Mouse (Mus musculus) olfactory bulb, adult 2 months (tissue): ENCODE measurements around the gene Gm12184. TPM values are rescaled to one million over a fixed set of nuclear protein-coding genes. Genes with fewer than 3 reads are reported as not detected.
"Not testable (repeated sequence)": the region's sequence is repeated elsewhere in the genome, so short reads cannot be mapped to it uniquely, and the experiment has no call there.

Experiments used
- H3K27ac ChIP-seq: fragments of 200-500 bp; 2 replicates; pipeline ENCODE4 v1.5.1; 2012; ENCODE audit warnings: low read depth, low read length; ENCODE audit not compliant: insufficient read depth
- H3K4me1 ChIP-seq: fragments of 200-500 bp; 2 replicates; pipeline ENCODE4 v1.6.1; 2012; ENCODE audit warnings: low read length; ENCODE audit not compliant: control insufficient read depth, insufficient read depth
- H3K4me3 ChIP-seq: fragments of 200-500 bp; 2 replicates; pipeline ENCODE4 v1.5.1; 2012; ENCODE audit warnings: mild to moderate bottlenecking, low read depth, low read length, moderate library complexity; ENCODE audit not compliant: insufficient read depth
- CTCF ChIP-seq: fragments of 200-500 bp; IDR thresholded peaks from 2 replicates; pipeline ENCODE4 v1.5.1; 2012; ENCODE audit warnings: low read depth, mild to moderate bottlenecking, low read length, moderate library complexity; ENCODE audit not compliant: insufficient read depth
- POLR2A ChIP-seq: fragments of 200-500 bp; IDR thresholded peaks from 2 replicates; pipeline ENCODE4 v1.6.1; 2012; ENCODE audit warnings: mild to moderate bottlenecking, low read depth, low read length, moderate library complexity; ENCODE audit not compliant: insufficient read depth
- WGBS: fragments of 180-500 bp; shearing (Covaris S2); methylation state at CpG from one replicate; pipeline ENCODE4 v1.1.7; 2018; 5-methylcytosine and 5-hydroxymethylcytosine counted together
- polyA plus RNA-seq: library from polyadenylated mRNA; stranded (reverse); fragments of >200 nt; gene quantifications from 2 replicates; pipeline ENCODE4 v1.2.4, GENCODE M21; 2012; ENCODE audit warnings: low replicate concordance; ENCODE audit not compliant: missing spikeins, insufficient read depth, insufficient read length

The Gm12184 gene
- polyA plus RNA-seq, 1 experiment: not detected

GRCm38 (mm10) chr11:48851270-48851995 is 25.0 kb upstream of the Gm12184 start:
- Histone ChIP-seq H3K4me1 (peaks cover 3% of the 10 kb centered on the region), H3K4me3 (no peak overlapping the region), H3K27ac (no peak overlapping the region)
- WGBS: 79% methylated on average over 4 of the region's 4 CpGs
- TF ChIP-seq CTCF (no peak), POLR2A (no peak)

- Histone ChIP-seq H3K4me3 (no peak overlapping the region), H3K27ac (no peak overlapping the region), H3K4me1 (peaks cover 3% of the 10 kb centered on the region)
- 56% methylated on average over 2 of the region's 2 CpGs for WGBS
- TF ChIP-seq CTCF (no peak), POLR2A (no peak)
Measured at GRCm38 (mm10) chr11:48850240-48850639, 23.8 kb upstream of the Gm12184 start.

- WGBS: 66% methylated on average over 5 of the region's 5 CpGs
- Histone ChIP-seq H3K4me3 (no peak overlapping the region), H3K27ac (no peak overlapping the region), H3K4me1 (no peaks in the 10 kb centered on the region)
- no peak for TF ChIP-seq POLR2A
- TF ChIP-seq CTCF: no peak
Measured at GRCm38 (mm10) chr11:48846881-48847280, 20.4 kb upstream of the Gm12184 start.

GRCm38 (mm10) chr11:48846362-48846761 is 19.9 kb upstream of the Gm12184 start:
- not testable (repeated sequence) for H3K4me3 ChIP-seq, H3K27ac ChIP-seq, H3K4me1 ChIP-seq
- 86% methylated on average over 2 of the region's 2 CpGs for WGBS

GRCm38 (mm10) chr11:48845244-48845815 is 18.9 kb upstream of the Gm12184 start:
- TF ChIP-seq POLR2A: no peak
- TF ChIP-seq CTCF: no peak
- H3K4me1 ChIP-seq: no peaks in the 10 kb centered on the region
- H3K27ac ChIP-seq: no peak overlapping the region
- WGBS: 66% methylated on average over 13 of the region's 13 CpGs
- H3K4me3 ChIP-seq: no peak overlapping the region

GRCm38 (mm10) chr11:48844309-48844708 is 17.9 kb upstream of the Gm12184 start:
- Histone ChIP-seq H3K27ac (no peak overlapping the region), H3K4me1 (no peaks in the 10 kb centered on the region), H3K4me3 (no peak overlapping the region)
- TF ChIP-seq POLR2A (no peak), CTCF (no peak)
- 61% methylated on average over 6 of the region's 6 CpGs for WGBS

- peaks cover 3% of the 10 kb centered on the region; the same call in 1 of the 2 replicates for H3K4me1 ChIP-seq
- no peak for TF ChIP-seq CTCF
- TF ChIP-seq POLR2A: no peak
- H3K4me3 ChIP-seq: no peak overlapping the region
- no peak overlapping the region for H3K27ac ChIP-seq
- WGBS: 90% methylated on average over 11 of the region's 11 CpGs
Measured at GRCm38 (mm10) chr11:48843202-48843601, 16.7 kb upstream of the Gm12184 start.

- Histone ChIP-seq H3K27ac (no peak overlapping the region), H3K4me3 (no peak overlapping the region), H3K4me1 (peaks cover 5% of the 10 kb centered on the region; the same call in 1 of the 2 replicates)
- TF ChIP-seq POLR2A: no peak
- TF ChIP-seq CTCF: no peak
- 89% methylated on average over 4 of the region's 4 CpGs for WGBS
Measured at GRCm38 (mm10) chr11:48842378-48842792, 15.9 kb upstream of the Gm12184 start.

GRCm38 (mm10) chr11:48841213-48841612 is 14.8 kb upstream of the Gm12184 start:
- H3K4me3 ChIP-seq: no peak overlapping the region
- peaks cover 9% of the 10 kb centered on the region for H3K4me1 ChIP-seq
- TF ChIP-seq CTCF (no peak), POLR2A (no peak)
- 95% methylated on average over 5 of the region's 5 CpGs for WGBS
- no peak overlapping the region for H3K27ac ChIP-seq

GRCm38 (mm10) chr11:48840805-48841204 is 14.3 kb upstream of the Gm12184 start:
- H3K27ac ChIP-seq: no peak overlapping the region
- H3K4me3 ChIP-seq: no peak overlapping the region
- H3K4me1 ChIP-seq: peaks cover 9% of the 10 kb centered on the region
- TF ChIP-seq CTCF: no peak
- TF ChIP-seq POLR2A: no peak
